Mouse (Mus musculus): ENCODE data around the gene Tmprss9. TPM values are rescaled to one million over a fixed set of nuclear protein-coding genes. Genes with fewer than 3 reads are reported as not detected.

Gene Tmprss9
- total RNA-seq, 2 experiments from 2014 or later, result 0.13 TPM; not detected in 1

DNA sequence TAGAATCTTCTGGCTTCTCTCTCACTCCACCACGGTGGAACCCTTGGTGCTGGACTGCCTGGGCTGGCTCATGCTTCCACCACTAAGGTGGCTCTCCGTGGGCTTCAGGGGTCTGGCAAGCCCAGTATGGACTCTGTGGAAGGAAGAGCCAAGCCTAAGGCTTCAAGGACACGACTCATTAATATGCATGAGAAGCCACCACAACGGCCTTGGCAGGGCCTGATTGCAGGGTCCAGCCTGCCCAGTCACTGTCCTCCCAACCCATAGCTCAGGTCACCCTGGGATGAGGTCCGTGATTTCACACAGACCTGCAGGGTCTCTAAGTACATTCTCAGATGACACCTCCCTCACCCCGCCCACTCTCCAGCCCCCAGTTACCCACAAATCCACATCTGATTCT lies 31.8 kb upstream of the Tmprss9 start:
- intact Hi-C loops (cut with DNase I), result no loop called here
- DNase-seq (ENCODE audit: extremely low spot score in 1 of 2, low spot score in 2 of 2), result no peak

DNA sequence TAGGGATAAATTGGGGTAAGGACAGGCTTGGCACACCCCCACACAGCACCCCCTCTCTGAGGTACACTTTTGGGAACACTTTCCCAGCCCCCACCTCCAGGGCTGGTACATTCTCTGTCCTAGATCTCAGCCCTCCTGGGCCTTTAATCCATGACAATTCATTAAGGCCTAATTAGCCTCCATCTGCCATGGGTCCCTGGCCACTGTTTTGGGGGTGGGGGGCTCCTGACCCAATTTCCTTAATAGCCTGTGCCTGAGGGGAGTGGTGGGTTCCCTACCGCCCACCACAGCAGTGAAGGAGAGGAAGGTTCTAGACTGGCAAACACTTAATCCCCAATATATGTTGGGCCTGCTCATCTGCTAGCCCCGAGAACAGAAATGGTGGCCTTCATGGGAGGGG lies 30.0 kb upstream of the Tmprss9 start:
- intact Hi-C loops (cut with DNase I), result no loop called here
- DNase-seq (ENCODE audit: extremely low spot score in 1 of 2, low spot score in 2 of 2), result no peak

DNA sequence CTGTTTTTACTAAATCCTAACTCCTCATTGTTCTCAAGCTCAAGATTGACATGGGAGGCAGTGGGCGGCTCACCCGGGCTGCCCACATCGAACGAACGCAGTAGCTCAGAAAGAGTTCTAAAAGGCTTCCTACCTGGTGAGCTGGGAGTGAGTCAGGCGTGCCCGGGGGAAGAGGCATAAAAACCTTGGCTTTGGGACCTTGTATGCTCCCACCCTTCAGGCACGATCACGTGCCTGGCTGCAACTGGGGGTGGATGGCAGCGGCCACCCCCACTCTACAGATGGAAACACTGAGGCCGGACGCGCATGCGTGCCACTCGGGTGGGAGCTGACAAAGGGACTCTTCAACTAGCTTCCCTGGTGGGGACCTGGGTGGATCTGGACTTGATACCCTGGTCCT lies 29.3 kb upstream of the Tmprss9 start:
- no peak for DNase-seq (ENCODE audit: extremely low spot score in 1 of 2, low spot score in 2 of 2)
- intact Hi-C loops (cut with DNase I), result no loop called here

DNA sequence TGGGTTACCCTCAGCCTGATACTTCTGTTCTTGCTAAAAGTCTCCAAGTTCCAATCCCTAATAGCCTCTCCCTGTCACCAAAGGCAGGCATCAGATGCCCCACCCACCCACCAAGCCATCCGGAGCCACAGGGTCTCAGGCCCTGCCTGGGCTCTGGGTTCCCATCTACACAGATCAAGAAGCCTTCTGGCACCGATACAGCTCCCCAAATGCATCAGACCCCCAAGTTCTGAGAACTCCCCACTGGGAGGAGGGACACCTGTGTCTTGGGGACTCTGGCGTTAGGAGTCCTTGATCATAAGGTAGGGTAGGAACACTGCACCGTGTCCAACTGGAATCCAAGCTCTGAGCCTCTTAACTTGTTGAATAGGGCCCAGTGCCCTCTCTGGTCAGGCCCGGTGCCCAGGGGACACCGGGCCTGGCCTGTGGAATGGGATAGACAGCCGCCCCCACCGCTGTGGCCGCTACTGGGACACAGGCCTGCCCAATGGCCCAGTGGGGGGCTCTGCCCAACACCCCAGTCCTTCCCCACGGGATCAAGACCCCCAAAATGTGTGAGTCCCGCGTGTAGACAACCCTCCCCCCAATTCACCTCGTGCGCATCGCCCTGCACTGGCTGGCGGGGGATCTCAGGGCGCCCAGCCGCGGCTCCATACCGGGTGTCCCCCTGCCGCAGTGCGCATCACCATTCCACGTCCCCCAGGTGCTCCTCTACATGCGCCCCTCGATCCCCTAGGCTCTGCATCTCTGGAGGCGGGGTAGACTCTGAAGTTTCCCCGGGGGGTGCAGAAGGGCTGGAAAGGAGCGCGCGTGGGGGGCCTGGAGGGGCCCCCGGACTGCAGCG lies 28.3 kb upstream of the Tmprss9 start:
- intact Hi-C loops (cut with DNase I), result no loop called here
- DNase-seq (ENCODE audit: extremely low spot score in 1 of 2, low spot score in 2 of 2), result no peak

DNA sequence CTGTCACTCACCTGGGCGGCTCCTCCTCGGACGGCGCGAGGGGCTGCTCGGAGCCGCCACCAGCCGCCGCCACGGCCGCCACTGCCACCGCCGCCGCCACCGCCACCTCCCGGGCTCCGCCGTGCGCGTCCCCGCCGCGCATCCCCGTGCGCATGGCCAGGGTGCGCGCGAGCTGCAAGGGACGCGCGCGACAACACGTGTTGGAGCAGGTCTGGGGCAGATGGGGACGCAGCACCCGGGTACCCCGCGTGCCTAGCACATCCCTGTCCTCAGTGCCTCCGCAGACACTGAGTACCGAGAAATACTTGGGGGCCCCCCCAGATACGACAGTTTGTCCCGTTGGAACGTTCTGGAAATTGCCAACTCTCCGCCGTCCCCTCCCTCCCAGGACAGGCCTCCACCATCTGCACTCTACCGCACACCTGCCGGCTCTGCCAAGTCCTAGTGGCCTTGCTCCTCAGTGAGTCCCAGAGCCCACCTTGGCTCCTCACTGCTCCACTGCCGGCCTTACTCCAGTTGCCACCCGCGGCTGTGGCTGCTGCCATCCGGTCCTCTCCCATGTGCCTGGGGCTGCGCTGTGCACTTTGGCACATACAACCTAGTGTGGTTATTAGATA lies 27.6 kb upstream of the Tmprss9 start, which contains the start of gene Lingo3:
Gene Lingo3, minus strand, starts transcription at position 109 of the 617 bp plus-strand sequence.
- intact Hi-C loops (cut with DNase I), result no loop called here
- DNase-seq (ENCODE audit: extremely low spot score in 1 of 2, low spot score in 2 of 2), result peak in 1 of 2 experiments; percentile 78

DNA sequence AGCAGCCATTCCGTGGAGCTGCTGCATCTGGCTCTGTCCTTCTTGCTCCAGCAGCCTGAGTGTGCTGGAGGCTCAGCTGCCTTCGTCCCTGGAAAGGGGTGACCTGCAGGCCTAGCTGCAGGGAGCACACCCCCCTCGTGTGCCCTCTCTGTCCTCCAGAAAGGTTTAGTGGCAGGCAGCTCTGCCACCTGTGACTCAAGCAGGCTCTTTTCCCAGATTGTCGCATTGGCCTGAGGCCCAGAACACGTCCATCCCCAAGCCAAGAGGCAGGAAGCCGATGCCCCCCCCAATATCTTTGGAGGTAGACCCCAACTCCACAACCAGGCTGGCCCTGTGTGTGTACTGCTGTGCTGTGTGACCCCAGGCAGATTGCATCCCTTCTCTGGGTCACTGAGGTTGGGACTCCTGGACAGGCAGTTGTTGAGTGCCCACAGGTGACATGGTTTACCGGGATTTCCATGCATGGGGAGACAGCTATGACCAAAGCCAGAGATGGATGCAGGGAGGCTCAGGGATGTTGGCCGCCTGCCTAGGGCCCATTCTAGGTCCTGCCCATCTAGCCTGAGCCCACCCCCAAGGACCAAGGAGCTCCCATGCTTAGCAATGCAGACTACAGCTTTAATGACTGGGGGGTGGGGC lies 26.5 kb upstream of the Tmprss9 start:
- DNase-seq (ENCODE audit: extremely low spot score in 1 of 2, low spot score in 2 of 2), result no peak

DNA sequence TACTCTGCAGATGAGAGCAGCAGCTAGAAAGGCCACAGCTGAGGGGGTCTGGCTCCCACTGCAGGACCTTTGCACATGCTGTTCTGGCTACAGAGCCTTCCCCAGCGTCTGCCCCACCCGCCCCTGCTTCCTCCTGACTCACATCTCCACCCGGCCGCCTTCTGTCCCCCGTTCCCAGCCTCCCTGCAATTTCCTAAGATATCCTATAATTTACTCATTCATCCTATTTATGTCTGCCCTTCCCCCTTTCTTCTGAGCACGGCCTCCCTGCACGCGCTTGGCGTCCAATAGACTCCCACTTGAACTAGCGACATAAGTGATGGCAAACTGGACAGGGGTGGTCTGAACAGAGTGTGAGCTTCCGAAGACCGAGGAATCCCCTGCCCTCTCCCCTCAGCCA lies 25.9 kb upstream of the Tmprss9 start:
- intact Hi-C loops (cut with DNase I), result no loop called here
- no peak for DNase-seq (ENCODE audit: extremely low spot score in 1 of 2, low spot score in 2 of 2)

More for the DNA sequence above, 26.5 kb upstream of the Tmprss9 start:
- intact Hi-C loops (cut with DNase I), result no loop called here

DNA sequence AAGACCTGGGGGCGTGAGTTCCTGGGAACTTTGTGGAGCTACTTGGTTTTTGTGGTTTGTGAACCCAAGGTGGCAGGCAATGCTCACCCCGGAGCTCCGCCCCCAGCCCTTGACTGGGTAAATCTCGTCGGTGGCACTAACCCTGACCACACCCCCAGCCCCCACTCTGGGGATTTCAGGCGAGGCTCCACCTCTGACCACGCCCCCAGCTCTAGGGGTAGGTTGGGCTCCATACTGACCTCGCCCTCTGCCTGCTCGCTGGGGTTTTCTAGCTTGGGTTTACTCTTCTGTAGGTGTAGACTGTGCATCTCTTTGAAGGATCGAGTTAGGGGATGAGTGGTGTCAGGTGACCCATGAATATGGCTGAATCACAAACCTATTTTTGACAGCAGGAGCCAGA lies 23.1 kb upstream of the Tmprss9 start:
- intact Hi-C loops (cut with DNase I), result no loop called here
- DNase-seq (ENCODE audit: extremely low spot score in 1 of 2, low spot score in 2 of 2), result peak in 1 of 2 experiments; percentile 74

DNA sequence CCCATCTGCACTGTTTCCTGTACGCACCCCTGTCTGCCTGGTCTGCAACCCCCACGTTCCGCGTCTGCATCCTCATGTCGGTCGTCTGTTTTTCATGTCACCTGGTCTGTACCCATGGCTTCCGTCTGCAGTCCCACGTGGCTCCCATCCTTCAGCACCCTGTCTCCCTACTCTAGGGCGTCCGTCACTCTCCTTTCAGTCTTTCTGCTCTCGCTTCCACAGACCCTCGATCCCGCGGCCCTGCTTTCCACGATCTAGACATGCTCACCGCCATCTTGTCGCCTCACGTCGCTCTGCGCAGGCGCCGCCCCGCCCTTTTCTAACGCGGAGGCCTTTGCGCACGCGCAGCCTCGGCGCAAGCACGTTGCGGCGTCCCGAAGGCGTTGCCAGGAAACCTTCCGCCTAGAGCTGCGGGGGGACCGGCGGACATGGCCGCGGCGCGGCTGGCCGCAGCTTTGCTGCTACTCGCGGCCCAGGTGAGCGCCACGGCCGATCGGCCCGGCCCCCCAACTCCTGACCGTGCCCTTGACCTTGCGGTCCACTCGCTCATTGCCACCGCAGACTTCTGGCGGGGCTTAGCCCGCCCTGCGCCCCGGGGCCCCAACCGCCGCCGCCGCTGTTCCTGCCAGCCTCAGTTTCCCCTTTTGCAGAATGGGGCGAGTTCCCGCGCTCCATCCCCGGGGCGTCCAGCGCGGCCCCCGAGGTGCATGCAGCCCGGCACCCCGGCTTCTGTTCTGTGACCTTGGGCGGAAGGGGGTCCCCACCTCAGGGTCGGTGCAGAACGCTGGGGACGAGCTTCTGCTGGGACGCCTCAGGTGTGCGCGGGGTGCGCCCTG lies 16.5 kb upstream of the Tmprss9 start, which contains the start of the genes Lsm7 and Sppl2b:
Gene Lsm7, minus strand, starts transcription at position 297 of the 836 bp plus-strand sequence.
Gene Sppl2b, plus strand, starts transcription at position 363 of the 836 bp plus-strand sequence.
- intact Hi-C loops (cut with DNase I), result no loop called here
- peak; percentile 93 to 97 for DNase-seq (ENCODE audit: extremely low spot score in 1 of 2, low spot score in 2 of 2)

DNA sequence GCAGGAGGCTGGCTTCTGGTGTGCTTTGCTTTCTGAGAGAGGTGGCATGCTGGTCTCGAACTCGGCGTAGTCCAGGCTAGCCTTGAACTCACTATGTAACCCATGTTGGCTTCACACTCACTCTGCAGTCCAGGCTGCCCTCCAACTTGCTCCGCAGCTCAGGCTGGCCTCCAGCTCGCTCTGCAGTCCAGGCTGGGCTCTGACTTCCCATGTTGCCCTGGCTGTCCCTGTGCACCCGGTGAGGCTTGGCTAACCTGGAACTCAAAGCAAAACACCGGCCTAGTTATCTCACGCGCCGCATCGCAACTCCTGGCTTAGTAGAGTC lies 15.9 kb upstream of the Tmprss9 start:
- intact Hi-C loops (cut with DNase I), result no loop called here
- no peak for DNase-seq (ENCODE audit: extremely low spot score in 1 of 2, low spot score in 2 of 2)

DNA sequence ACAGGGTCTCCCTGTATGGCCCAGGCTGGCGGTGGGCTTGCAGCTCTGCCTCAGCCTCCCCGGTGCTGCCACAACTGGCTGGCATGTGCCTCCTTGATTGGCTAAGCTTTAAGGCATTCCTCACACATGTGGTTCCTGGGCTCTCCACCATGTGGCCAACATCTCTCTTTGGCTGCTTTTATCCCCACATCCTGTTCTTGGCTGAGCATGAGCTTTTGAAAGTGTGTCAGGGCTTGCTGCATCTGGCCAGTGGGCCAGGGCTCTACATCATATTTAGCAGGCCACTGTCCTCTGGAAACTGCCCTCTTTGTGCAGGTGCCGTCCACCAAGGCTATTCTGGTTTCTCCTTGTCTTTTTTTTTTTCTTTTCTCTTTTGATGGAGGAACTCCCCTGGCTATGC lies 15.4 kb upstream of the Tmprss9 start:
- intact Hi-C loops (cut with DNase I), result no loop called here
- DNase-seq (ENCODE audit: extremely low spot score in 1 of 2, low spot score in 2 of 2), result peak in 1 of 2 experiments; percentile 63

DNA sequence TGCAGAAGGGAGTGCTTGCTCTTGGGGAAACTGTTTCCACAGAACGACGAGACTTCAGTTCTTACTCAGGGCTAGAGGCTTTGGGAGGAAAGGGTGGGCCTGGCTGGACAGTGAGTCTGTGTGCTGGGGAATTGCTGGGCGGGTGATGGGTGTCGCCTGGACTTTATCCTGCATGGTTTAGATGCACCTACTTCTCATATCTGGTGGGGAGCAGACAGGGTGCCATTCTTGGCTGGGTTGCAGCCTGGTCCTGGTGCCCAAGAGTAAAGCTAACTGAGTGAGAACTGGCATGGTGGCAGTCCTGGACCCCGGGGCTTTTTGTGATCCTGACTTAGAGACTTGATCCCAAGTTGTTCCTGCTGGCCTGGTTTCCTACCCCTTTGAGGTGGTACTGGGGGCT lies 14.7 kb upstream of the Tmprss9 start:
- intact Hi-C loops (cut with DNase I), result no loop called here

DNA sequence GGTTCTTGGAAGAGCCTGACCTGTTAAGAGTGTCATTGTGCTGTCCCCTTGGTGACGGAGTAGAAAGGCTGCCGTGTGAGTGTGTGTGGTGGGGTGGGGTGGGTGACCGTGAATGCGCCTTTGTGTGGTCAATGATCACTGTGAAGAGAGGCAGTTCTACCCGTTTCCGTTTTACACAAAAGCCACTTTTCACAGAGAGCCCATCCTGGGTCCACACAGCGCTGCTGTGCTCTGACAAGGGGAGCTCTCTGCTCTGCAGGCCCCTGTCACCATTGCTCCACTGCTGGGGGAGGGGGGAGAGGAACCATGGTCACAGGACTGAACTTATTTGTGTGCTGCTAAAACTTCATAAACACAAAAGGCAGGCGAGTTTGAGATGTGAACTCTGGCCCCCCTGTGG lies 14.3 kb upstream of the Tmprss9 start:
- intact Hi-C loops (cut with DNase I), result no loop called here
- no peak for DNase-seq (ENCODE audit: extremely low spot score in 1 of 2, low spot score in 2 of 2)

More for the DNA sequence above, 14.7 kb upstream of the Tmprss9 start:
- DNase-seq (ENCODE audit: extremely low spot score in 1 of 2, low spot score in 2 of 2), result no peak

DNA sequence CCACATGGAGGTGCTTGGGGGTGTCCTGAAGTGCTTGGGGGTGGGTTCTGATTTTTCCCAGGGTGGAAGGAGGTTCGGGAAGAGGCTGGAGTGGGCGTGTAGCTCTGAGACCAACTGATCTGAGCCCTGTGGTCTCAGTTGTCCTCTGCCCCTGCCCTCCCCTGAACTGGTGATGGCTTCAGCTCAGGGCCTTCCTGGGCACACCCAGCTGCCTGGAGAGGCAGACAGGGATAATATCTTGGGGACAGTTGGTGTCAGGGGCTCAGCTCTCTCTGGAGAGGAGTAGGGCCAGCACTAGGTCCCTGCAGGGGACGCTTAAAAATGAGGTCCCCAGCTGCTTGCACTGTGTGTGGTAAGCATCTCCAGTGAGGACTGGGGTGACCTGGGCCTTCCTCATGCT lies 13.8 kb upstream of the Tmprss9 start:
- intact Hi-C loops (cut with DNase I), result no loop called here
- DNase-seq (ENCODE audit: extremely low spot score in 1 of 2, low spot score in 2 of 2), result no peak

DNA sequence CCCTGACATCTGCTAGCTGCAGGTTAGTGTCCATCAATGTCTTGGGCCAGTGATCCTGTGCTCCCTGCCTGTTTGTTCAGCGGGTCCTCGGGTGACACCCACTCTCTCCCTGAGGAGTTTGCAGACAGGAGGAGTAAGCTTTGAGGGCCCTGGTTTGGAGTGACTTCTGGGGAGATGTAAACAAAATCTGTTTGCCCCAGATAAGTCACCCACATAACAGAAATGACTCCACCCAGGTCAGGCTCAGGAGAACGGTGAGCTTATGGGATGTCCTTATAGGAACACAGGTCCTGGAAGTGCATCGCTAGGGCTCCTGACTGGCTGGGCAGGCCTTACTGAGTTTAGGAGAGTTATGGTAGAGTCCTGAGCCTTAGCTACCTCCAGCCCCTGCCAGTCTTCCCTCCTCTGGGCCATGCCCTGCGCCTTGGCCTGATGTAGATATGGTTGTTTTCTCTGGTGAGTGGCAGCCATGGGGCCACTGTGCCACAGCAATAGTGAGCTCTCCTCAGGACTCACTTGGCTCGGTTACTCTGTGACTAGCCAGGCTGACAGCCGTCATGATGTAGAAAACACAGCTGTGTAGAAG lies 13.2 kb upstream of the Tmprss9 start:
- intact Hi-C loops (cut with DNase I), result no loop called here
- no peak for DNase-seq (ENCODE audit: extremely low spot score in 1 of 2, low spot score in 2 of 2)

DNA sequence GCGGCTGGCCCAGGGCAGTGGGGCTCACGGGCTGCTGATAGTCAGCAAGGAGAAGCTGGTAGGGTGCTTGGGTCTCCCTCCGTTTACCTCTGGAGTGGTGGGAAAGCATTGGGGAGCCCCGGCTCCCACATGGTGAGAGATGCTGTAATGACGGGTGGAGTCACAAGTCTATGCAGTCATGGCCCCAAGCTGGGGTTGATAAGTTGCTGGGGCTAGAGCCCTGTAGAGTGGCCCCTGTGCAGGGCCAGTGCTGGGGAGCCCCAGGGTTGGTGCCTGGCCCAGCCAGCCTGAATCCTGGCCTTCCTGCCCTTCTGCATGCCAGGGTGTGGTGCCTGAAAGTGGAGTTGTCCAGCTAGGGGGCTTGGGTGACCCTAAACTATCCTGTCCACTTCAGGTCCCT lies 9.3 kb upstream of the Tmprss9 start:
- DNase-seq (ENCODE audit: extremely low spot score in 1 of 2, low spot score in 2 of 2), result no peak
- intact Hi-C loops (cut with DNase I), result no loop called here

DNA sequence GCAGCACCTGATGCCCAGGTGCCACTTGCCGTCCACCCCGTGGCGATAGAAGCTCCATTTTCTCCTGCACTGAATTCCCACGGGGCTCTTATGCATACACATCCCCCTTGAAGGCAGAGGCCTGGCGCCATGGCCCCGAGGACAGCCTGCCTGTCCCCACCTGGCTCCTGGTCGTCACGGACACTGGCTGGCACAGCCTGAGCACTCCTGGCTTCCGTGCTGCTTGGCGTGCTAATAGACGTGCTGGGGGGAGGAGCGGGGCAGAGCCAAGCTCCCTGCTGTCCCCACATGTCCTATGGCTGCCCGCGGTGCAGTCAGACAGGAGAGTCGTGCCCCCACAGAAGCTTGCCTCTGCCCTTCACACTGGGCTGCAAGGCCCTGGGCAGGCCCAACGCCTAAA lies 7.2 kb upstream of the Tmprss9 start:
- no peak for DNase-seq (ENCODE audit: extremely low spot score in 1 of 2, low spot score in 2 of 2)
- intact Hi-C loops (cut with DNase I), result no loop called here

DNA sequence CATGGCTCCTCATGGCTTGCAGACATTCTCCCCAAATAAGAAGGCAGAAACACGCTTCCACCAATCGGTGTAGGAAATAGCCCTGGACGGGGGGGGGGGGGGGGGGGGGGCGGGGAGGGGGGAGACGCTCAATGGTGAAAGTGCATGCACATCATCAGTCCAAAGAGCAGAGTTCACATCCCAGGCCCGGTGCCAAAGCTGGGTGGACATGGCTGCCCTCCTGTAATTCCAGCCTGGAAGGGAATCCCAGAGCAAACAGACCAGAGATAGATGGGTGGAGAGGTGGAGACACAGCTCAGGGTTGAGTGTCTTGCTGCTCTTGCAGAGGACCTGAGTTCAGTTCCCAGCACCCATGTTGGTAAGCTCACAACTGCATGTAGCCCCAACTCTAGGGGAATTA lies 655 bp upstream of the Tmprss9 start:
- no peak for DNase-seq (ENCODE audit: extremely low spot score in 1 of 2, low spot score in 2 of 2)
- intact Hi-C loops (cut with DNase I), result no loop called here

DNA sequence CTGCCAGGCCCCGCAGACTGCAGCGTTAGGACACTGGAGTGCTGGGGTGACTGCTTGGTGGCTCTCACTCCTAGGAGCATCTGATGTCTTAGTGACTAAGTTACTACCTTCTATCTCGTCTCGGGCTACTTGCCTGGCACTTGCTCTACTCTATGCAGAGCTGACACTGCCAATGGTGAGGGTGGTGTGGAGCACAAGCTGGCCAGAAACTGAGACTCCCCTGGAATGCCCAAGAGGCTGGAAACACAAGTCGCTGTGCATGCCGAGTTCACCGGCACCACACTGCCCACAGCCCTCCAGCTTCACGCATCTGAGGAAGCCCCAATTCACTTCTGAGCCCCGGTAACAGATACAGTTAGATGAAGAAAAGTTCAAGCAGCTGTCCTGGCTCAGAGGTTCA lies 2.4 kb downstream of the Tmprss9 start:
- intact Hi-C loops (cut with DNase I), result no loop called here
- no peak for DNase-seq (ENCODE audit: extremely low spot score in 1 of 2, low spot score in 2 of 2)

Data from left cerebral cortex, postnatal 10 days (tissue).